Comparison of ENCODE assay signal across 9 mouse cellular contexts in the genomic region with DNA sequence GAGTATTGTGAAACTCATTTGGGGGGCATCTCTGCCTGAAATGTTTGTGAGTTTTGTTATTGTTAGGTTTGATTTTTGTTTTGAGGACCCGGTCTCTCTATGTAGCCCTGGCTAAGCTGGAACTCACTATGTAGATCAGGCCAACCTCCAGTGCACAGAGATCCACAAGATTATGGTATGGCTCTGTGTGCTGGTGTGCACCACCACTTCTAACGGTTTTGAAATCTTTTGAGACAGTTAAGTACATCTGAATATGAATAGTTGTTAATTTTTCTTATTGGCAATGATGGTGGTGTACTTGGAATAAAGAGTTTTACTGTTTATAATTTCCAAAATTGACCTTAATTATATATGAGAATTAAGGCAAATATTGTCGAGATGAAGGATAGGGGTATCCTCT. TPM values are rescaled to one million over a fixed set of nuclear protein-coding genes. Genes with fewer than 3 reads are reported as not detected.
DNase-seq lines count a peak whose midpoint lies in the region; ATAC-seq lines count a peak whose summit lies in the region.
"Had no signal": no experiment of that assay in that cellular context is flagged by ENCODE, and none has a peak within 500 bp of the region (broad histone marks: within the 10 kb centered on the region; RNA-seq: fewer than 3 reads in every experiment).

No protein-coding gene starts in this region.

- no peaks in the 10 kb centered on the region for H3K9me3 ChIP-seq in kidney, embryonic 15.5 days (replicated peaks)
- no peaks in the 10 kb centered on the region for H3K9me3 ChIP-seq in embryonic facial prominence, embryonic 13.5 days
- no peaks in the 10 kb centered on the region for H3K9me3 ChIP-seq in intestine, embryonic 14.5 days (ENCODE audit: control insufficient read depth, low read length)
- H3K9me3 ChIP-seq in midbrain, embryonic 16.5 days (replicated peaks; ENCODE audit: control insufficient read depth, low read length, poor library complexity, severe bottlenecking), result no peaks in the 10 kb centered on the region

- H3K27me3 ChIP-seq in kidney, embryonic 15.5 days, result peaks cover 17% of the 10 kb centered on the region; the same call in 1 of the 2 replicates
- peaks cover 9% of the 10 kb centered on the region for H3K27me3 ChIP-seq in embryonic facial prominence, embryonic 13.5 days
- no peaks in the 10 kb centered on the region for H3K27me3 ChIP-seq in intestine, embryonic 14.5 days (replicated peaks; ENCODE audit: control insufficient read depth, insufficient read depth, low read length)
- no peaks in the 10 kb centered on the region for H3K27me3 ChIP-seq in midbrain, embryonic 16.5 days (ENCODE audit: control insufficient read depth, insufficient read depth, low read depth, low read length)

- peak overlapping the region; percentile 98; the same call in 1 of the 2 replicates for H3K9ac ChIP-seq in kidney, embryonic 15.5 days
- no peak overlapping the region for H3K9ac ChIP-seq in embryonic facial prominence, embryonic 13.5 days
- H3K9ac ChIP-seq in intestine, embryonic 14.5 days (ENCODE audit: low read length), result peak overlapping the region; percentile 96
- peak overlapping the region; percentile 98 for H3K9ac ChIP-seq in midbrain, embryonic 16.5 days (ENCODE audit: low read depth, low read length)

- H3K4me2 ChIP-seq in kidney, embryonic 15.5 days, result peak overlapping the region; percentile 66
- peak overlapping the region; percentile 68 for H3K4me2 ChIP-seq in embryonic facial prominence, embryonic 13.5 days
- H3K4me2 ChIP-seq in intestine, embryonic 14.5 days (ENCODE audit: low read length), result peak overlapping the region; percentile 74
- peak overlapping the region; percentile 60 for H3K4me2 ChIP-seq in midbrain, embryonic 16.5 days (ENCODE audit: low read length)

- intact Hi-C loops in gastrocnemius, postnatal 14 days (cut with DNase I; ENCODE audit: low total_unique reads), result no loop called here

- no peak overlapping the region for H3K27ac ChIP-seq in kidney, embryonic 15.5 days
- no peak overlapping the region for H3K27ac ChIP-seq in embryonic facial prominence, embryonic 13.5 days
- no peak overlapping the region for H3K27ac ChIP-seq in intestine, embryonic 14.5 days (ENCODE audit: low read depth)
- H3K27ac ChIP-seq in midbrain, embryonic 16.5 days (ENCODE audit: low read length), result peak overlapping the region; percentile 91

- peaks cover 28% of the 10 kb centered on the region for H3K36me3 ChIP-seq in kidney, embryonic 15.5 days
- H3K36me3 ChIP-seq in embryonic facial prominence, embryonic 13.5 days, result peaks cover 28% of the 10 kb centered on the region
- H3K36me3 ChIP-seq in intestine, embryonic 14.5 days (ENCODE audit: control insufficient read depth, insufficient read depth, low read length), result peaks cover 29% of the 10 kb centered on the region
- peaks cover 27% of the 10 kb centered on the region for H3K36me3 ChIP-seq in midbrain, embryonic 16.5 days (ENCODE audit: control insufficient read depth, insufficient read depth, low read length)

- H3K4me1 ChIP-seq in kidney, embryonic 15.5 days, result peaks cover 4% of the 10 kb centered on the region
- peaks cover 5% of the 10 kb centered on the region for H3K4me1 ChIP-seq in embryonic facial prominence, embryonic 13.5 days
- peaks cover 4% of the 10 kb centered on the region for H3K4me1 ChIP-seq in intestine, embryonic 14.5 days (replicated peaks; ENCODE audit: control insufficient read depth, insufficient read depth, low read length)
- H3K4me1 ChIP-seq in midbrain, embryonic 16.5 days (ENCODE audit: control insufficient read depth, insufficient read depth, low read length), result peaks cover 9% of the 10 kb centered on the region

- DNase-seq in kidney, postnatal 25 days, result no peak
- no peak for DNase-seq in intestine, embryonic 14.5 days (ENCODE audit: low spot score)
- DNase-seq in embryo, embryonic 10 days (ENCODE audit: low spot score), result no peak
- DNase-seq in gastrocnemius, postnatal 14 days, result no peak

- no peak for ATAC-seq in kidney, embryonic 15.5 days (replicated peaks; ENCODE audit: low FRiP score)
- ATAC-seq in embryonic facial prominence, embryonic 13.5 days (ENCODE audit: insufficient number of reproducible peaks, insufficient read depth, low FRiP score, low TSS enrichment, low read depth), result no peak
- ATAC-seq in intestine, embryonic 14.5 days (replicated peaks; ENCODE audit: low FRiP score, low TSS enrichment, low read depth), result no peak
- peak; percentile 66 for ATAC-seq in midbrain, embryonic 16.5 days
- no peak for ATAC-seq in erythroid progenitor cell, adult 5-6 weeks (replicated peaks; ENCODE audit: low FRiP score, poor library complexity, severe bottlenecking)

- peak overlapping the region; percentile 91 for H3K4me3 ChIP-seq in kidney, embryonic 15.5 days (replicated peaks)
- peak overlapping the region; percentile 78 for H3K4me3 ChIP-seq in embryonic facial prominence, embryonic 13.5 days
- H3K4me3 ChIP-seq in intestine, embryonic 14.5 days (ENCODE audit: low read depth, low read length), result peak overlapping the region; percentile 69
- H3K4me3 ChIP-seq in midbrain, embryonic 16.5 days (ENCODE audit: low read depth, low read length), result peak overlapping the region; percentile 89

- WGBS in kidney, embryonic 15.5 days, result 22% methylated on average over 3 of the region's 3 CpGs
- 18% methylated on average over 3 of the region's 3 CpGs for WGBS in embryonic facial prominence, embryonic 13.5 days
- WGBS in intestine, embryonic 14.5 days, result 22% methylated on average over 3 of the region's 3 CpGs
- WGBS in midbrain, embryonic 16.5 days, result 23% methylated on average over 3 of the region's 3 CpGs

RNA-seq across cellular contexts. Expression of a gene that starts 0.4 kb away (rescaled TPM):
- polyA plus RNA-seq in kidney, embryonic 15.5 days (2015; fragmentation: Nextera tagmentation; extraction: Ambion mirVana), result 24.0 and 25.2 TPM in 2 replicates
- 23.9 and 24.5 TPM in 2 replicates for polyA plus RNA-seq in embryonic facial prominence, embryonic 13.5 days (2015; fragmentation: Nextera tagmentation; extraction: Ambion mirVana)
- 17.5 and 19.7 TPM in 2 replicates for polyA plus RNA-seq in intestine, embryonic 14.5 days (2014; fragmentation: Nextera tagmentation; extraction: Ambion mirVana)
- 16.8 and 19.7 TPM in 2 replicates for polyA plus RNA-seq in midbrain, embryonic 16.5 days (2015; fragmentation: Nextera tagmentation; extraction: Ambion mirVana)
- not detected in 2 replicates for total RNA-seq in erythroid progenitor cell, adult 5-6 weeks (2015; ENCODE audit: low replicate concordance)
- total RNA-seq in erythroid progenitor cell, adult 5-6 weeks (2017; ENCODE audit: low replicate concordance), result 3.1 TPM in 1 of 2 replicates, not detected in the other
- 1 to 10 TPM; 2.8 to 3.9 TPM for total RNA-seq in gastrocnemius, postnatal 14 days (2021)
- total RNA-seq: MEL had no signal

RNA-seq across cellular contexts. Expression of a gene that starts 28.4 kb away (rescaled TPM):
- polyA plus RNA-seq in kidney, embryonic 15.5 days (2015; fragmentation: Nextera tagmentation; extraction: Ambion mirVana), result 26.8 and 33.1 TPM in 2 replicates
- 35.2 and 35.7 TPM in 2 replicates for polyA plus RNA-seq in embryonic facial prominence, embryonic 13.5 days (2015; fragmentation: Nextera tagmentation; extraction: Ambion mirVana)
- polyA plus RNA-seq in intestine, embryonic 14.5 days (2014; fragmentation: Nextera tagmentation; extraction: Ambion mirVana), result 35.2 and 38.0 TPM in 2 replicates
- polyA plus RNA-seq in midbrain, embryonic 16.5 days (2015; fragmentation: Nextera tagmentation; extraction: Ambion mirVana), result 26.8 and 31.9 TPM in 2 replicates
- 18.4 and 28.5 TPM in 2 replicates for total RNA-seq in erythroid progenitor cell, adult 5-6 weeks (2015; ENCODE audit: low replicate concordance)
- 11.2 and 22.4 TPM in 2 replicates for total RNA-seq in erythroid progenitor cell, adult 5-6 weeks (2017; ENCODE audit: low replicate concordance)
- 10 to 100 TPM; 11.1 to 12.1 TPM for total RNA-seq in gastrocnemius, postnatal 14 days (2021)

RNA-seq across cellular contexts. Expression of a gene that starts 28.4 kb away (rescaled TPM):
- polyA plus RNA-seq in kidney, embryonic 15.5 days (2015; fragmentation: Nextera tagmentation; extraction: Ambion mirVana), result 59.3 and 60.1 TPM in 2 replicates
- 70.1 and 73.7 TPM in 2 replicates for polyA plus RNA-seq in embryonic facial prominence, embryonic 13.5 days (2015; fragmentation: Nextera tagmentation; extraction: Ambion mirVana)
- 50.4 and 53.0 TPM in 2 replicates for polyA plus RNA-seq in intestine, embryonic 14.5 days (2014; fragmentation: Nextera tagmentation; extraction: Ambion mirVana)
- polyA plus RNA-seq in midbrain, embryonic 16.5 days (2015; fragmentation: Nextera tagmentation; extraction: Ambion mirVana), result 5.5 and 9.0 TPM in 2 replicates
- total RNA-seq in erythroid progenitor cell, adult 5-6 weeks (2015; ENCODE audit: low replicate concordance), result 408 and 434 TPM in 2 replicates
- 484 and 1,059 TPM in 2 replicates for total RNA-seq in erythroid progenitor cell, adult 5-6 weeks (2017; ENCODE audit: low replicate concordance)
- 1 to 10 TPM; 2.1 to 2.5 TPM for total RNA-seq in gastrocnemius, postnatal 14 days (2021)

RNA-seq across cellular contexts. Expression of a gene that starts 37.0 kb away (rescaled TPM):
- polyA plus RNA-seq in kidney, embryonic 15.5 days (2015; fragmentation: Nextera tagmentation; extraction: Ambion mirVana), result 5.0 TPM in 2 replicates
- 5.6 and 5.9 TPM in 2 replicates for polyA plus RNA-seq in embryonic facial prominence, embryonic 13.5 days (2015; fragmentation: Nextera tagmentation; extraction: Ambion mirVana)
- polyA plus RNA-seq in intestine, embryonic 14.5 days (2014; fragmentation: Nextera tagmentation; extraction: Ambion mirVana), result 3.2 and 3.3 TPM in 2 replicates
- 4.7 and 4.9 TPM in 2 replicates for polyA plus RNA-seq in midbrain, embryonic 16.5 days (2015; fragmentation: Nextera tagmentation; extraction: Ambion mirVana)
- total RNA-seq in erythroid progenitor cell, adult 5-6 weeks (2015; ENCODE audit: low replicate concordance), result 0.72 TPM in 1 of 2 replicates, not detected in the other
- total RNA-seq in erythroid progenitor cell, adult 5-6 weeks (2017; ENCODE audit: low replicate concordance), result 0.23 and 0.39 TPM in 2 replicates
- 1 to 10 TPM; 3.6 TPM for total RNA-seq in gastrocnemius, postnatal 14 days (2021)

RNA-seq across cellular contexts. Expression of a gene that starts 56.6 kb away (rescaled TPM):
- 70.8 and 71.3 TPM in 2 replicates for polyA plus RNA-seq in kidney, embryonic 15.5 days (2015; fragmentation: Nextera tagmentation; extraction: Ambion mirVana)
- polyA plus RNA-seq in embryonic facial prominence, embryonic 13.5 days (2015; fragmentation: Nextera tagmentation; extraction: Ambion mirVana), result 78.0 and 80.8 TPM in 2 replicates
- polyA plus RNA-seq in intestine, embryonic 14.5 days (2014; fragmentation: Nextera tagmentation; extraction: Ambion mirVana), result 56.0 and 56.9 TPM in 2 replicates
- 121 and 131 TPM in 2 replicates for polyA plus RNA-seq in midbrain, embryonic 16.5 days (2015; fragmentation: Nextera tagmentation; extraction: Ambion mirVana)
- 13.7 and 36.5 TPM in 2 replicates for total RNA-seq in erythroid progenitor cell, adult 5-6 weeks (2015; ENCODE audit: low replicate concordance)
- 24.8 and 40.7 TPM in 2 replicates for total RNA-seq in erythroid progenitor cell, adult 5-6 weeks (2017; ENCODE audit: low replicate concordance)
- 10 to 100 TPM; 29.7 to 36.0 TPM for total RNA-seq in gastrocnemius, postnatal 14 days (2021)
